3 mouse cellular contexts compared by ENCODE assay signal in the genomic region with DNA sequence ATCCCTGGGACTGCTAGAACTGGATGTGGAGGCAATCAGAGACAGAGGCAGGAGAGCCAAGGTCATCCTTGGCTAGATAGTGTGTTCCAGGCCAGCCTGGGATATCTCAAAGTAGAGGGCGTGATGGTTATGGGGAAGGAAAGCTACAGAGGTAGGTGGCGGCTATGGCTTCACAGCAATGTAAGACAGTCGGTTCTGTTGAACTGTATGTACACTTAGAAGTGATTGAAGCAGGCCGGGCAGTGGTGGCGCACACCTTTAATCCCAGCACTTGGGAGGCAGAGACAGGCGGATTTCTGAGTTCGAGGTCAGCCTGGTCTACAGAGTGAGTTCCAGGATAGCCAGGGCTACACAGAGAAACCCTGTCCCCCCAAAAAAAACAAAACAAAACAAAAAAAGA. TPM values are rescaled to one million over a fixed set of nuclear protein-coding genes. Genes with fewer than 3 reads are reported as not detected.
"Had no signal": no experiment of that assay in that cellular context is flagged by ENCODE, and none has a peak within 500 bp of the region (broad histone marks: within the 10 kb centered on the region; RNA-seq: fewer than 3 reads in every experiment).

No protein-coding gene starts in this region.

RNA-seq across cellular contexts. Expression of a gene that starts 35.6 kb away (rescaled TPM):
- total RNA-seq: common myeloid progenitor, adult 5-6 weeks; granulocyte monocyte progenitor cell, adult 5-6 weeks had no signal
- polyA plus RNA-seq: erythroblast, embryonic 14.5 days had no signal
